Mouse (Mus musculus) skeletal muscle tissue, postnatal 0 days (tissue): ENCODE results near the gene Slc4a2. TPM values are rescaled to one million over a fixed set of nuclear protein-coding genes. Genes with fewer than 3 reads are reported as not detected.

Experiments used
- polyA plus RNA-seq: library from polyadenylated mRNA; unstranded; fragments of >200 nt; fragmentation: Nextera tagmentation; extraction: Ambion mirVana; gene quantifications from 2 replicates; pipeline ENCODE4 v1.2.1, GENCODE M21; 2015

The Slc4a2 gene
- polyA plus RNA-seq: 13.1 and 15.1 TPM in 2 replicates

DNA sequence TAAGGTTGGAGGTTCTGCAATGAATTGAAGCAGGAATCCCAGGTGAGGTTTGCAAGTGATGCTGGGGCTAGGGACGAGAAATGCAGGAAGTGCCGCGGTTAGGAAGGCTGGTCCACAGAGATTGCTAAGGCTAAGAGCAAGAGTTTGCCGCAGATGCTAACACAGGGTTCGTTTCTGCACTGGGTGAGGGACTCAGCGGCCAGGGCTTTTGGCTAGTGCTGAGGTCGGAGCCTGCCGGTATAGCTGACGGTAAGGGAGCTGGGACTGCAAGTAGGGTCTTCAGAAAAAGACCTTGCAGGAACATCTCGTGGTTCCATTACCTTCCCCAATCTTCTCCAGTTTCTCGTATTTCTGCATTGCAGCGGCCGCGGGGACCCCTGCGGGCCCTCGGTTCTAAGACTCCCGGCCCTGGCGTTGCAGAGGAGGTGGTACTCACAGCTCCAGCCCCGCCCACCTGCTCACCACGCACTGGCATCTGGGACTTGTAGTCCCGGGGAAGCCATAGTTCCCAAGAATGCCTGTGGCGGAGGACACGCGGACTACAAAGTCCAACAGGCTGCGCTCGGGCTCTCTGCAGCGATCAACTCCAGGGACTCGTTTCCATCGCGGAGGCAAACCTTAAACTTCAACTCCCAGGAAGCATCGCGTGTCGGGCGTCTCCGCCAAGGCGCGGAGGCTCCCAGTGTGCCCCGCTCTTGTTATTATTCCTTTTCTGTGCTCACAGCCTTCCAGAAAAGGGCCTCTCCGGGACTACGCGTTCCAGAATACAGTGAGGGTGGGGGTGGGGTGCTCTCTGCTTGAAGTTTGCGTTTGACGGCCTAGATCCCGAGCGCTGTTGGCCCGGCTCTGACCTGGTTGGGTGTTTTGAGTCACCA, at the start of gene Slc4a2, which contains the start of gene Cdk5:
Gene Slc4a2, plus strand, starts transcription at position 709 of the 875 bp plus-strand sequence.
Gene Cdk5, minus strand, starts transcription at position 402 of the 875 bp plus-strand sequence.

DNA sequence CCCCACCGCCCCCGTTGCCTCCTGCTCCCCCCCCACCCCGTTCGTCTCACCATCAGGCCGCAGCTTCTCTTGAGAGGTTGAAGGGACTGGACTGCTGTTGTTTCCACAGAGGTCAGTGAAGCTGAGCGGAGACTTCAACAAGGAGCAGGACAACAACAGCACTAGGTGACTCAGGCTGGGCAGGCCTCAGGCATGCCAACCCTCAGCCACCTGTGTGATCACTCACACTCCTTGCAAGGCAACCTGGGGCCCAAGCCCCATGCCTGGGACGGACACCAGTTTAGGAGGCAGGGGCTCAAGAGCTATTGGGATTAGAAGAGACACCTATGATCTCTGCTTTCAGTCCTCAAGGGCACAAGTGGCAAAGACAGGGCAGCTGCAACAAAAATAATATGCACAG, 31.8 kb upstream of the Slc4a2 start, which contains the start of gene Atg9b:
Gene Atg9b, minus strand, starts transcription at position 280 of the 400 bp plus-strand sequence.

DNA sequence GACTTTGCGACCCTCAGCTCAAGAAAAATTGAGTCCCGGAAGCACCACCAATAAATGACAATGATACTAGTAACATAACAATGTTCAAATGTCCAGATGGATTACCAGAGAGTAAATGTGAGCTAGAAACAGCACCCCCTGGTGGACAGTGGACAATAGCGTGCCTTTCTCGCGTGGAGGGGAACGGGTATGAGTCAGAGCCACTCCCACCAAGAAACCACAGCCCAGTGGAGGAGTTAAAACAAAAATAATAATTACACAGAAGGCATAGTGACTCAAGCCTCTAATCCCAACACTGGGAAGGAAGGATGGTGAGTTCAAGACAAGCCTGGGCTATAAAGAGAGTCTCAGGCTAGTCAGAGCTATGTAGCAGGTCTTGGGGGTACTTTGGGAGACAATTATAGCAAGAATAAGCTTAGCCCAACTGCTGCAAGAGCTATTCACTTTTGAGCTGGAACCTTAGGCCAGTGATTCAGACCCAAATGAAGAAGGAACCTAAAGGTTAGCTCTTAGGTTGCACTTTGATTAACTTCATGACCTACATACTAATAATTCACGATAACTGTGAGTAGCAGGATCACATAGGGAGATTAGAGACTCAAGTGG, 30.1 kb upstream of the Slc4a2 start, which contains the start of gene Abcb8:
Gene Abcb8, plus strand, starts transcription at position 272 of the 606 bp plus-strand sequence.

DNA sequence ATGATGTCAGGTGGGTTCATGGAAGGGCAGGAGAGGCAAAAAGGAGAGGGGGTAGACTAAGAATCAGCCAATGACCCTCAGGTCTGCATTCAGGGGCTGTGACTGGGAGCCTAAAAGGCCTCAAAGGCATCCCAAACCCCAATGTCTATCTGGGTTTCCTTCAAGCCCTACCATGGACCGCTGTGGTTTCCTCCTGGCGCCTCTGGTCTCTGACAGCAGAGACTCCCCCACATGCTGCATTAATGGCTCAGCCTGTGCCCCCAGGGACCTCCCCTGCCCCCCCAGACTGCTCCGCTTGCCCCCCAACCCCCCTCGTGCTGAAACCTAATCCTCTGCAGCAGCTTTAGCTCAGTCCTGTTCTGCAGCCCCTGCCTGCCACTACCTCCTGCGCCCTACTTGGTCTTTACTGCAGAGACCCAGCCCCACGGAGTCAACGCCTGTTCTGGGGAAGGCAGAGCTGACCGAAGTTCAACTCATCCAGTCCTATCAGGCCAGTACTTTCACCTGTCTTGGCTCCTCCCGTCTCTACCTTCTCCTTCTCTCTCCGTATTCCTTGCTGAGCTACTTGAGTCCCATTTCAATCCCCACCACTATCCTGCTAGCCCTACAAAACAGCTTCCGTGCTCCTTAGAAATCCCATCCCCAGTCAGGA, 10.5 kb upstream of the Slc4a2 start, which contains the start of gene Asic3:
Gene Asic3, plus strand, starts transcription at position 351 of the 652 bp plus-strand sequence.

DNA sequence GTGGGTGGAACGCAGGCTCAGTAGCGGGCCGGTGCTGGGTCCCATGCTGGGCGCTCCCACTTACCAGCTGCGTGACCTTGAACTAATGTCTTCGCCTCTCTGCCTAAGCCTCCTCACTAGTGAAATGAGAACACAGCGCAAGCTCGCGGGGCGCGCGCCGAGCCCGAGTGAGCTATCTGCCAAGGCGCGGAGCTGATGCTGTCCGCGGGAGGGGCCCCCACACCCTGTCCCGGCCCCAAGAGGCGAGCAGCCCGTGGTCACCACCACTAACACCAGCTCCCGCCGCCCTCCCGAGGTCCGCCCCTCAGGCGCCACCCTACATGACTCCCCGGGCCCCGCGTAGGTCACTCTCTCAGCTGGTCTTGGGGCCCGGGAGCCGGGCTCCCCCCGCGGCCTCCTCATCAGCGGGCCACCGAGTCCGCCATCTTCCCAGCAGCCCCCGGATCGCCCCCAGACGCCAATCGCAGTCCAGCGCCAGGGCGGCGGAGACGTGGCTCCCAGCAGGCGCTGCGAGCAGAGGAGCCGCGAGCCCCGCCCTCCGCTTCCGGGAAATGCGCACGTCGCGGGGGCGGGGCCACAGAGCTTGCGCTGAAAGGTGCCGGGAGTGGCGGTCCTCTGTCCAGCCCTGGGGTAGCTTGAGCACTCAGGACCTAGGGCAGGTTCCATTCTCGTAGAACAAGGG, 21.2 kb downstream of the Slc4a2 start, which contains the start of gene Fastk:
Gene Fastk, minus strand, starts transcription at position 542 of the 682 bp plus-strand sequence.

DNA sequence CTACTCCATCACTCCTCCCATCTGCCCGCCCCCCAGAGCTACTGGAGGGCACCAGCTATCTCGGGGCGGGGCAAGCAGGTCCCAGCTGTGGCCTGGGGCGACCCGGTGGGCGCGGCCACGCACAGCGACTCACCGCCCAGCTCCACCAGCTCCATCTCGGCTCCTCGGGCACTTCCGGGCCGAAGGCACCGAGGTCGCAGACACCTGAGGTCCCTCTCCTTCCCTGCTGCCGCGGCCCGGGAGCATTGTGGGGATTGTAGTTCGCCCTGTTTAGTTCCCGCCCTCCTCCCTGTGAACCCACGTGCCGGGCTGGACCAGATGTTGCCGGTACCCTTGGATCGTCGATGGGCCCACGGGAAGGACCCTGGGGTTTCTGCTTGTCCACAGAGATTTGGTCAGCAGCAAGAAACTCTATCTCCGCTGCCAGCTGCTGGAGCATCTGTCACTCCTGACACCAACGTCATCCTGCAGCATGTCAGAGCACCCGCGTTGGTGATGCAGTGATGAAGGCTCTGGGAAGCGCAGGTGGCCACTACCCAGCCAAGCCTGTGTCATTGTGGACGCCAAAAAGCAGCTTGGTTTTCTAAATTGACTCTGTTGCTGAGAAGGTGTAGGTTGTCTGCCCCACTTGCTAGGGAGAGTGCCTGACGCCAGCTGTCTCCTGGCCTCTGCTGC, 24.1 kb downstream of the Slc4a2 start, which contains the start of gene Tmub1:
Gene Tmub1, minus strand, starts transcription at position 231 of the 675 bp plus-strand sequence.

DNA sequence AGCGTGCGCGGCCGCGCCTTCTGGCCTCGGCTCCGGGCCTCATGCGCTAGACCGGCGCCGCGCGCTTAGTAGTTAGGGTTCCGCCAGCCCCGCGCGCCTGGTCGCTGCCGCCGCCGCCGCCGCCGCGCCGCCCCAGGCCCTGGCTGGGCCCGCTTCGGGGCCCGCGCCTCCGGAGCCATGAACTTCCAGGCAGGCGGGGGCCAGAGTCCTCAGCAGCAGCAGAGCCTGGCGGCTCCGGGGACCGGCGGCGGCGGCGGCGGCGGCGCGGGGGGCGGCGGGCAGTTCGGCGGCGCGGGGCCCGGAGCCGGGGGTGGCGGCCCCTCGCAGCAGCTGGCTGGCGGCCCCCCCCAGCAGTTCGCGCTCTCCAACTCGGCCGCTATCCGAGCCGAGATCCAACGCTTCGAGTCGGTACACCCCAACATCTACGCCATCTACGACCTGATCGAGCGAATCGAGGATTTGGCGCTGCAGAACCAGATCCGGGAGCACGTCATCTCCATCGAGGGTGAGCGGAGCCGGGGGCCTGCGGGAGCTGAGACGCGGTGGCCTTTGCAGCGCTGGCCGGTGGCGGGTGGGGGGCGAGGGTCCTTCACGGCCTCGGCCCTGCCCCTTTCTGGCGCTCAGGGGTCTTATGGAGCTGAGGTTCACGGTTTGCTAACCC, 28.5 kb downstream of the Slc4a2 start, which contains the start of gene Agap3:
Gene Agap3, plus strand, starts transcription at position 148 of the 661 bp plus-strand sequence.

Other genes starting within 250 kb of the Slc4a2 start
- 8.1 and 9.1 TPM in 2 replicates for gene Kcnh2, start 72.2 kb upstream of the Slc4a2 start, polyA plus RNA-seq
- 5.7 and 7.6 TPM in 2 replicates for gene Nos3, start 59.0 kb upstream of the Slc4a2 start, polyA plus RNA-seq
- gene Atg9b, start 31.7 kb upstream of the Slc4a2 start, polyA plus RNA-seq: 0.95 and 1.6 TPM in 2 replicates
- gene Abcb8, start 30.2 kb upstream of the Slc4a2 start, polyA plus RNA-seq: 38.2 and 38.4 TPM in 2 replicates
- gene Asic3, start 10.4 kb upstream of the Slc4a2 start, polyA plus RNA-seq: 0.17 and 0.22 TPM in 2 replicates
- 25.7 and 28.3 TPM in 2 replicates for gene Cdk5, start 307 bp upstream of the Slc4a2 start, polyA plus RNA-seq
- gene Fastk, start 21.4 kb downstream of the Slc4a2 start, polyA plus RNA-seq: 149 and 150 TPM in 2 replicates
- gene Tmub1, start 24.0 kb downstream of the Slc4a2 start, polyA plus RNA-seq: 12.3 and 12.7 TPM in 2 replicates
- 25.8 and 29.3 TPM in 2 replicates for gene Agap3, start 28.3 kb downstream of the Slc4a2 start, polyA plus RNA-seq
- not detected in 2 replicates for gene Gbx1, start 103.4 kb downstream of the Slc4a2 start, polyA plus RNA-seq
- 14.7 and 14.9 TPM in 2 replicates for gene Asb10, start 117.1 kb downstream of the Slc4a2 start, polyA plus RNA-seq
- 0.04 TPM in 1 of 2 replicates, not detected in the other for gene 4931409K22Rik, start 133.0 kb downstream of the Slc4a2 start, polyA plus RNA-seq
- gene Abcf2, start 153.6 kb downstream of the Slc4a2 start, polyA plus RNA-seq: 53.7 and 54.0 TPM in 2 replicates
- 18.3 and 20.0 TPM in 2 replicates for gene Chpf2, start 162.9 kb downstream of the Slc4a2 start, polyA plus RNA-seq
- gene Smarcd3, start 200.6 kb downstream of the Slc4a2 start, polyA plus RNA-seq: 56.4 and 71.2 TPM in 2 replicates